Mouse (Mus musculus): ENCODE results near the gene Tshz3.

Gene Tshz3

DNA sequence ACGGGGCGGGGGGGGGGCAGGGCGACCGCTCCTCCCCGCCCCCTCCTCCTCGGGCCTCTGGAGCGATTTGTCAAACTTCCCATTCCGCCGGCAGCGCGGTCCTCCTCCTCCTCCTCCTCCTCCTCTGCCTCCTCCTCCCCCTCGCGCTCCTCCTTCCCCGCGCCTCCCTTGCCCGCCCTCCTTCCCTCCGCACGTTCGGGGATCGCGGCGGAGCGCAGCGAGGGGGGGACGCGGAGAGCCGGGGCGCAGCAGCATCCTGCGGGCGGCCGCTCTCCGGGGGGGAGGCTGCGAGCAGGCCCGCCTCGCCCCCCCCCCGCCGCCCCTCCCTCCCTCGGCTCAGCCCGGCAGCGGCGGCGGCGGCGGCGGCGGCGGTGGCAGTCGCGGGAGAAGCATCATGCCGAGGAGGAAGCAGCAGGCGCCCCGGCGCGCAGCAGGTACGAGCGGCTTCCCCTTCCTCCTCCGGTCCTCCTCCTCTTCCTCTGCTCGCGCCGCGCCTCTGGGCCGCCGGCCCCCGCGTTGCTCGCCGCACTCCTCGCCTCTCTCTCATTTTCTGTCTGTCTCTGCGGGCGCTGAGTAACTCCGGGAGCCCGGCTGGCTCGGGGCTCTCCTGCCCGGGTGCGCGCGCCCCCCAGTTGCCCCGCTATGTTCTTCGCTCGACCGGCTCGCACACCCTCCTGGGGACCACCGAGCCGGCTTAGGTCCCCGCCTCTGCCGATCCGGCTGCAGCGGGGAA lies at the start of gene Tshz3:
Gene Tshz3, plus strand, starts transcription at position 263 of the 733 bp plus-strand sequence.
- DNase-seq (ENCODE audit: low read depth, low spot score): peak; percentile 32

DNA sequence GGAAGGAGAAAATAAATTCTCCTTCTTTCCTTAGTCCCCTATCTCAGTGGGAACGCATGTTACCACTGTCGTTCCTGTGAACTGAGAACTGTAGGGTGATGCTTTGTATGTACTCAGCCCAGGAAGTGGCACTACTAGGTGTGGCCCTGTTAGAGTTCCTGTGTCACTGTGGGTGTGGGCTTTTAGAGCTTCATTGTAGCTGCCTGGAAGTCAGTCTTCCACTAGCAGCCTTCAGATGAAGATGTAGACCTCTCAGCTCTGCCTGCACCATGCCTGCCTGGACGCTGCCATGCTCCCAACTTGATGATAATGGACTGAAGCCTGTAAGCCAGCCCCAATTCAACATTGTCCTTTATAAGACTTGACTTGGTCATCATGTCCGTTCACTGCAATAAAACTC lies 42.0 kb upstream of the Tshz3 start:
- no peak for DNase-seq (ENCODE audit: low read depth, low spot score)

DNA sequence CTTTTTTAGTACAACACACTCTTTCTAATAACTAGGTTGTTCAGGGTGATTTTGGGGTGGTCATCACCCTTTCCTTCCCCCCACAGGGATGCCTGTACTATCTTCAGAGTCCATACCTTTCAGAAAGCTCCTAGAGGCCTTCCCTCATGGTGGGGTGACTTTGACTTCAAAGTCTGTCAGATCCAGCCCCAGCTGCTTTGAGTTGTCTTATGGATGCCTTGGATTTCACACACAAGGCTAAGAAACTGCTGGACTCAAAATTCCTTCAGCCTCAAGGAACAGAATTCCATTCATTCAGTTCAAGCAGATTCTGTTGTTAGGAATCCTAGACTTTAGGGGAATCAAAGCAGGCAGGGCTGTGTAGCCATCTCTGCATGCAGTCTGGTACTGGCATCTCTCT lies 41.5 kb upstream of the Tshz3 start:
- no peak for DNase-seq (ENCODE audit: low read depth, low spot score)

DNA sequence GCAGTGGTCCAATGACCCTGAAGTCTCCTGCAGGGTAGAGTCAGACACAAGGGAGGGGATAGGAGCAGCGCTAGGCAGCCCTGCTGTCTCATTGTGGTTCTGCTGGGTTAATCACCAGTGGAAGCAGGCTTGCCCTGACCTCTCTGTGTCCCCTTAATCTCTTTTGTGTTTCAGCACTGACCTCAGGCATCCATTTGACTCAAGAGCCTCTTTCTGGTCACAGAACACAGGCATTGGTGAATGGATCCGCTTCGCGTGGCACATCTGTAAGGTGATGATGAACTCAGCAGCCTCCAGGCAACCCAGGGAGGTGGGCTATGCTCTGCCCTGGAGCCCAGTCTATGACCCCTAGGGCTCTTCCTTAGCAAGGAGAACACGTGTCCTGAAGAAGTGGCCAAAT lies 39.6 kb upstream of the Tshz3 start:
- DNase-seq (ENCODE audit: low read depth, low spot score): no peak

DNA sequence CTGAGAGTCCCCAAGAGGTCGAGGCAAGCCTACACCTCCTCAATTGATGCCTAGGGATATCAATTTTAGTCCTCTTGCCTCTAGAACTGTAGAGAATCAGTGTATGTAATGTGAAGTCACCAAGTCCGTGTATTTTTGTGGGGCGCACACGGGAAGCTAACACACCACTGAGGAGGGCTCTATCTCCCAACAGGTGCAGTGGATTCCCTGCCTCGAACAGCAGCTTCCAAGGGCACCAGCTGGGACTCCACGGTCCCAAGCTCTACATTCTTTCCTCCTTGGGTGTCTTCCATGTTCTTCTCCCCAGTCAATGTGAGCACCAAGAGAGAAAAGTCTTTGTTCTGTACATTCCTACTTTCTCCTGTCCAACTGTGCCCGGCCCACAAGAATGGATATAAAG lies 38.7 kb upstream of the Tshz3 start:
- DNase-seq (ENCODE audit: low read depth, low spot score): no peak

DNA sequence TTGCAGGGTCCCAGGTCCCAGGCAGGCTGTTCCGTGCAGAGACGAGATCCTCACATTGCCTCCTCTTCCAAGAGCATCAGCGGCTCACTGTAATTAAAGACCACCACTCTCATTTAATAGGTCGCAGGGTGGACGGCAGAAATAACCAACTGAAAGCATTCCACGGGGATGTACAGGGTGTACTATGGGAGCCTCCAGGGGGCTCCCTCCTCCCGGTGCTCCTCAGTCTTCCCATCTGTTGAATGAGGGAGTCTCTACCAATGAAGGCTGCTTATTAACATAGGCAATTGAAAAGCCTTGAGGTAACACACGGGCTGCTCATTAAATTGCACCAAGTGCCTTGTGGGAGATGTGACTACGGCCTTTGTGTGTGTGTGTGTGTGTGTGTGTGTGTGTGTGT lies 37.3 kb upstream of the Tshz3 start:
- peak; percentile 64 for DNase-seq (ENCODE audit: low read depth, low spot score)

DNA sequence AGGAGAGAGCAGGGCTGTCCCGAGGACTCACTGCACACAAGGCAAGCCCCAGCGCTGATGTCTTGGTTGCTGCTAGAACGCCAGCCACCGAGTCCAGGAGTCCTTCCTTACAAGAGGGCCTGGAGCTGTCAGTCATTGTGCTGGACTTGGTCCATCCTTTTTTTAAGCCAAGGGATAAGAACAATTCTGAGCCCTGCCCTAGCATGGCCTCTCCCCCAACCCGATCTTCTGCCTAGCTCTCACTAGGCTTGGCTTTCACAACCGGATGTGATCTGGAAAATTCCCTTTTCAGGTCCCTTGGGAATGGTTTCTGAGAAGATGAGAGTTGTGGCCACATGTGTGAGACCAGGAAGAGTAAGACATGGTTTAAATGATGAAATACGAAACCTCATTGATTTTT lies 34.5 kb upstream of the Tshz3 start:
- DNase-seq (ENCODE audit: low read depth, low spot score): no peak

DNA sequence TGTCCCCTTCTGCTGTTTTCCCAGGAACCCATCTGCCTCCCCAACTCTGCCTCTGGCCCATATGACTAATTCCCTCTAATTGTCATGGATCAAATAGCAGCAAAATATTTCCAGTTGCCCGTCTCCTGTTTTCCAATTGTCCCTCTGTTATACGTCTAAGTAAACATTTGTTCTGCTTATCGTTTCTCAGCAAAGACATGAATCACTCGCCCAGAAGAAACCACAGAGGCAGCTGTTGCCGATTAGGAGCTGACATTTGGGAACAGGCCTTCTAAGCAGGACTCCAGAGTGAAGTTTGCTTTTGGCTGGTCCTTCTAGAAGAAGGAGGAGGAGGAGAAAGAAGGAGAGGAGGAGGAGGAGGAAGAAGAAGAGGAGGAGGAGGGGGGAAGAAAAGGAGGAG lies 30.2 kb upstream of the Tshz3 start:
- DNase-seq (ENCODE audit: low read depth, low spot score): no peak

DNA sequence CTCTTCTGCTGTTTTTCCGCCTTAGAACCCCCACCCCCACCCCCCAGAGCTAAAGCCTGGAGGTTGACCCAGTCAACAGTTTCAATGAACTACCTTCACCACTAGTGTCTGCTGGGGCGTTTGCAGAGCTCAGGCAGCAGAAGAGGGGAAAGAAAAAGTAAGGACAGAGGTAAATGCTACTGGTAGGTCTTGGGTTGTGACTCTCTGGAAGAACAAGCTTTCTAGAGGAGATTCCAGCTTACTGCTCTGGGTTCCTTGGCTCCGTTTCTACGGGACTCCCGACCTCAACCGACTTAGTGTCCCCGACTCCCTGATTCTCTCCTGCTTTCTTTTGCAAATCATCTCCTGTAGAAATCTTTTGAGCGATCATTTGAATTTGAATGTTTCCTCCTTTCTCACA lies 19.9 kb upstream of the Tshz3 start:
- DNase-seq (ENCODE audit: low read depth, low spot score): peak; percentile 90

DNA sequence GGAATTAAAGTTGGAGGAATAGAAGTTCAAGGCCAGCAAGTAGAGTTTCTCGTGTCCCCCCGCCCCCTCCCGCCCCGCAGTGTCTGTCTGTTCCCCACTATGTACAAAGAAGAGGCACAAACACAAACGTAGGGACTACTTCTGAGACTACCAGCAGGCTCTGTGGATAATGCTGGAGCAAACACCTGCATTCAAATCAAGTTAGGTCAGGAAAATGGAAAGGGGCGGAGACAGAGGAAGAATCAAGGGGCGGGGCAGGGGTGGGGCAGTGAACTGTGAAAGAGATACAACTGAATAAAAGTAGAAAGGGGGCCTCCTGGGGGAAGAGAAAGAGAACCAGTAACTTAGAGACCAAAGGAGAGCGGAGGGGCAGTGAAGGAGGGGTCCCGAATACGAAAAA lies 19.4 kb upstream of the Tshz3 start:
- peak; percentile 94 for DNase-seq (ENCODE audit: low read depth, low spot score)

DNA sequence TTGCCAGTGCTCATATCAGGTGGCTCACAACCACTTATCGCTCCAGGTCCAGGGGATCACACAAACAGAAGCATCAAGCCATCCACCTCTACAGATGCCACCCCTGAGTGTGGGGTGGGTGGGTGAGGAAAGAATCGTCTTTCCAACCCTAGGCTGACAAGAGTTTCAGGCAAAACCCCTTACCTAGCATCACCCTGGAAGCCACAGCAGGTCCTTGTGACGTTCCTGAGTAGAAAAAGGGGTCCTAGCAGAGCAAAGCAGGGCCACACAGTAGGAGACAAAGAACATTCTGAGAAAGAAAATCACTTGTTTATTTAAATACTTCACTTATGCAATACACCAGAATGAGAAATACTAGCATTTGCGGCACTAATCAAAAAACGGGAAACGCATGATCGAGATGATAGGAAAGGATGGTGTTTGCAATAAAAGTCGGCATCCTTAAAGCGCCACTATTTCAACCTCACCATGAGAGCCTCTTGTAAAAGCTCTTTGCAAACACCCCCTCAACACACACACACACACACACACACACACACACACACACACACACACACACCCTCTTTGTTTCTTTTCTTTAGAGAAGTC lies 18.8 kb upstream of the Tshz3 start:
- DNase-seq (ENCODE audit: low read depth, low spot score): no peak

DNA sequence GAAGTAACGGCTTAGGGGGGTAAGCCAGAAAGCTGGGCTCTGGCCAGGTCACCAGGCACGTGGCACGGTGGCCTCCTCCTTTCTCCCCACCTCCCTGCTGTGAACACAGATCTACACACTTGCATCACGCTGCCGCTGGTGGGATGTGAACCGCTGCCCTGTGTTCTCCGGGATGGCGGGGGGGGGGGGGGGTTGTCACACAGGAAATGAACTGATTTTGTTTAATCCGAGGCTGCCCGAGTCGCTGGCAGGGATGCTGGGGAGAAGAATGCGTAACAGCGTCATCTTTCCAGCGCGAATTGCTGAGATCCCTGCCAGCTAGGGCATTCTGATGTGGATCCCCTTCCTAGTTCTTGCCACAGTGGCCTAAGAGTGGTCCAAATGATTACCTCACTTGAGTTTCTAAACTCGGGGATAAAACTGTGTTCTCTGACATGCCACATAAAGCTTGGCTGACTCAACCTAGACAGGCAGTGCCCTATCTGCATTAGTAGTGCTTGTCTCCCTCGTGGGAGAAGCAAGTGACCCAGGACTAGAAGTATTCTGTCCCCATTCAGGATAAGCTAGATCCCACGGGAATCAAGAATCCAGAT lies 18.0 kb upstream of the Tshz3 start:
- no peak for DNase-seq (ENCODE audit: low read depth, low spot score)

DNA sequence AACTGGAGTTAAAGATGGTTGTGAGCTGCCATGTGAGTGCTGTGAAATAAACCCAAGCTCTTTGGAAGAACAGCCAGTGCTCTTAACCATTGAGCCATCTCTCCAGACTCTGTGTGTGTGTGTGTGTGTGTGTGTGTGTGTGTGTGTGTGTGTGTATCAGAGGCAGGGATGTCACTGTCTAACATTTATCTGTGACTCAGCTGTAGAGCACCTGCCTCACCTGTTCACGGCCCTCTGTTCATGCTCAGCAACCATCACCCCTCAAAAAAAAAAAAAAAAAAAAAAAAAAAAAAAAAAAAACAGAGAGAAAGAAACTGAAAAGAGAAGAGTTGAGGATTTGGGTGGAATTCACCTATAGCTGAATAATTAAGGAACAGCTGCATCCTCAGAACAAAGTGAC lies 10.4 kb upstream of the Tshz3 start:
- no peak for DNase-seq (ENCODE audit: low read depth, low spot score)

DNA sequence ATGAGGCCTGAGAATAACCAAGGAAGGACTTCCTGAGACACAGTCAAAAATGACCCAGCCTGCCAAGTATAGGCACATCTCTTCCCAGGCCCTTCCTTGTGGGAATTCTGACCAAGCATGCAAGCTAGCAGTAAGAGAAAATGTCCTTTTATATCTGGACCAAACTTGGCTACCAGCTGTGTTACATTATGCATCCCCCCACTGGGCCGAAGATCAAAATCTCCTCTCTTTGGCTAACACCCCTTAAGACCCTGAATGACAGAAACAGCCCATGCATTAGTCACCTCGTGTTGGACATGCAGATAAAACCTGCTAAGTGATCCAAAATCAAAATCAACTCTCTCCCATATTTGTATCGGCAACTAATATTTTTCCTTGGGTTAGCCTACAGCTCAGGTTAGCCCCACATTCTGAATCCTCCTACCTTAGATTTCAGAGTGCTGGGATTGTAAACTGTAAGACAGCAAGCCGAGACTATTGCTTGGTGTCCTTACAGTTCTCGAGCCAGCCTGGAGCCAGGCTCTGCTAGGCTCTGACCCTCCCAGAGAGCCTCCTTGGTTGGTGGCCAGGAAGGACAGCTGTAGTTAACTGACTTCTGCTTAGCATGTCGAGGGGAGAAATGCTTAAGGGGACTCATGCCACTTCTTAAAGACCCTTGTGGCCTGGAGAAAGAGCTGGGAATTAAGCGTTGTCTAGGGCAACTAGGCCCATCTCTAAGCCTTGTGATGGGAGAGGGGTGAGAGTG lies 8.7 kb upstream of the Tshz3 start:
- DNase-seq (ENCODE audit: low read depth, low spot score): no peak

DNA sequence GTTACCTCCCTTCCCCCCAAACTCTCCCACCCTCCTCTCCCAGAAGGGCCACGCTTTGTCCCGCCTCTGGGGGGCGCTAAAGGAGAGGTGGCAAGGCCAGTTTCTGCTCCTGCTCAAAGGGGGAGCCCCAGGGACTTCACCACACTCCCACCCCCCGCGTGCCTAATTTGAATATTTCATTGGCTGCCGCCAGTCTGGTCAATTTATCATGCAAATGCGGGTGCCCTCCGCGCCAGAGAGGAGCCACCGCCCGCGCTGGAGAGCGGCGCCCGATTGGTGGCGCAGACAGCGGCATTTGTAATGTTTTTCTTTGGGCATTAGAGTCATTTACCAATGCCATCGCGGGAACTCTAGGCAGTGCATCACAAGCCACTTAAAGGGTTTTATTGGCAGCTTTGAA lies 7.4 kb upstream of the Tshz3 start:
- peak; percentile 85 for DNase-seq (ENCODE audit: low read depth, low spot score)

DNA sequence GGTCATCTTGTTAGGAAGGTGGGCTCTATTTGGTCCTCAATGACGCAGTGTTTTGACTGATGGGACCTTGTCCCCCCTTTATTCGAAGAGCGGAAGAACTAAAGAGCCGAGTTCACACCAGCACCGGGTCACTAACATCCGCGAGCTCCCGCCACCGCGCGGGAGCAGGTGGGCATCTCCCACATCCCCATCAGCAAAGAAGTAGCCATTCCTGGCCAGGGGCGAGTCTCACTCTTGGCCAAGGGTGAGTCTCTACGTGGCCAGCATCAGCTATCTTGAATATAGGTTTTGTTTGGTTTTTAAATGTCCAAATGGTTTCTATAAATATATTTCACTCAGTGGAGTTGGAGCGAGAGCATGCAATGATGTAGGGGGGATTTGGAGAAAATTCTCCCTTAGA lies 6.3 kb upstream of the Tshz3 start:
- DNase-seq (ENCODE audit: low read depth, low spot score): no peak

DNA sequence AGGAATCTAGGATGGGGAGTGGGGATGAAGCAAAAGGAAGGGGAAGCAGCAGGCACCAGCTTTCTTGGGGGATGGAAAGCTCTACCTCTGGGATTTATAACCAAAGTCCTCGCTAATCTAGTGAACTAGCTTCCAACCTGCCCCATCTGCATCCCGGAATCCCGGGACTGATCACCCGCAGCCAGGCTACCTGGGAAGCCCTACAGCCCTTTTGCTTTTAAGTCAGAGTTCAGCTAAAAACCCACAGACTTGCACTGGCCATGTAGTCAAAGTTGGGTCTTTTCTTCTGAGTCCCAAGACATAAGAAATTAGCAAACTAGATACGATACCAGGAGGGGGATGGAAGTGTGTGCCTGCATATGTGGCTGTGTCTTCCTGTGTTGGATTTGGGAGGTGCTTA lies 5.5 kb upstream of the Tshz3 start:
- no peak for DNase-seq (ENCODE audit: low read depth, low spot score)

DNA sequence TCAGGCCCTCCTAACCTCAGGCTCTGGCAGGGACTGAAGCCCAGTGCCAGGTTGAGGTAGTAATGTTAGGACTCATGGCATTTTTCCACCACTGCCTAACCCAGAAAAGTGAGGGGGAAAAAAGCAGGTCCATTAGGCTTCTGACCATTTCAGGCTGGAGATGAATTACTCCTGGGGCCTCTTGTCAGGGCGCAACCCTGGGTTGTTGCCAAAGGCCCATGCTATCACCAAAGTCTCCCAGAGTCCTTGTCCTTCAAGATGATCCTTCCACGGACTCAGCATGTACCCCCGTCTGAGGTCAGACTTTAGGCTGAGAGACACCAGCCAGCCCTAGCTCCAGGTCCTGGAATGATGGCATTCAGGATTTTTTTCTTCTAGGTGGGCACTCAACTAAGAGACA lies 4.8 kb upstream of the Tshz3 start:
- DNase-seq (ENCODE audit: low read depth, low spot score): no peak

DNA sequence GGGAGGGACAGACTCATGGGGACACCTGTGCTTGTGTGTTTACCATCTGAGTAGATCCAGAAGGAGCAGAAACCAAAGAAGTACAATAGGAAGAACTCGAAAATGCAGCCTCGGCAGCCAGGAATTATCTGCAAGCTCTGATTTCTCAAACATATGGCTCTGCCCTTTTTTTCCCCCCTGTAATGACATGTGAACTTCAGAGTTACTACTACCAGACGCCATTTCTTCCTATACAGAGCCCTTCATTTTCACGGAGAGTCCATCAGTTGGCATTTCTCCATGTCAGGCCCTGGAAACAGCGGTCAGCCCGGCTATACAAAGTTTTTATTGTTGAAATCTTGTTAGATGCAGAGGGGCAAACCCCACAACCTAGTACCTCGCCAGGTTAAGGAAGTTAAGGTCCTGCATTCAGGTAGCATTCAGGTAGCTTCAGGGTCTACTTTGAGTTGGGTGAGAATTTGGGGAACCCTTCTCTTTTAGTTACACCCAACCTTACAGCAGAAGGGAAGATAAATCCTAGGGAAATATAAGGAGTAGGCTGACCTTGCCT lies 3.2 kb upstream of the Tshz3 start:
- DNase-seq (ENCODE audit: low read depth, low spot score): no peak

DNA sequence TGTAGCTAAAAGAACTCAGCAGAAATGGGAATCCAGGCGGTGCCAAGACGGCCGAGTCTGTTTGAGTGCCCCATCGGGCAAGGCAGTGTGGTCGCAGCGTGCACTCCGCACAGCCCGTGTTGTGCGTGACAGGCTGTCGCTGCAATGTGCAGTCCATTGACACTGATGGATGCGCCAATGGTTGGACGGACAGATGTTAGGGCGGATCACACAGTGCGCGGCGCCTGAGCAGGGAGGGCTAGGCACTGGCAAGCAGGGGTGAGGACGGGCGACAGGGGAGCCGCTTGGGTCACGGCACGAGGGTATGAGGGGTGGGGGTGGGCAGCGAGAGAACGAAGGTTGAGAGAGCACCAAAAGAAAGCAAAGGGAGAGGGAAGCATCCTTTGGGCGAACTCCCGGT lies 2.6 kb upstream of the Tshz3 start:
- peak; percentile 45 for DNase-seq (ENCODE audit: low read depth, low spot score)

DNA sequence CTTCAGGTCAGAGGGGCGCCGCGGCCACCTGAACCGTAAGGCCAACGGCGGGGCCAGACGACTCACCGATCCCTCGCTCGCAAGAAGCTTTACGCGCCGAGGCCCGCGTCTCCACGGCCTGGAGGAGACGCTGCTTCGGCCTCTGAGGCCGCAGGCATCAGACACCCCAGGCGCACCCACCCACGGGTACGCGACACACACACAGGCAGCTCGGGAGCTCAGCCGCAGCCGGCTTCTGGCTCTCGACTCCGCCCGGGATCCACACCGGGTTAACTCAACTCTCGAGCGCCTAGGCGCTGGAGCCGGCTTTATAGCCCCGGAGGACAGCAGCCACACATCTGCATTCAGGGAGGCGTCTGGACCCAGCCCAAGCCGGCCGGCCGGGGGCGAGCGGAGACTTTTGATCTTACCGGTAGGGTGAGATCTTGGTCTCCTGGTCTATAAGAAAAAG lies 2.1 kb upstream of the Tshz3 start:
- peak; percentile 77 for DNase-seq (ENCODE audit: low read depth, low spot score)

DNA sequence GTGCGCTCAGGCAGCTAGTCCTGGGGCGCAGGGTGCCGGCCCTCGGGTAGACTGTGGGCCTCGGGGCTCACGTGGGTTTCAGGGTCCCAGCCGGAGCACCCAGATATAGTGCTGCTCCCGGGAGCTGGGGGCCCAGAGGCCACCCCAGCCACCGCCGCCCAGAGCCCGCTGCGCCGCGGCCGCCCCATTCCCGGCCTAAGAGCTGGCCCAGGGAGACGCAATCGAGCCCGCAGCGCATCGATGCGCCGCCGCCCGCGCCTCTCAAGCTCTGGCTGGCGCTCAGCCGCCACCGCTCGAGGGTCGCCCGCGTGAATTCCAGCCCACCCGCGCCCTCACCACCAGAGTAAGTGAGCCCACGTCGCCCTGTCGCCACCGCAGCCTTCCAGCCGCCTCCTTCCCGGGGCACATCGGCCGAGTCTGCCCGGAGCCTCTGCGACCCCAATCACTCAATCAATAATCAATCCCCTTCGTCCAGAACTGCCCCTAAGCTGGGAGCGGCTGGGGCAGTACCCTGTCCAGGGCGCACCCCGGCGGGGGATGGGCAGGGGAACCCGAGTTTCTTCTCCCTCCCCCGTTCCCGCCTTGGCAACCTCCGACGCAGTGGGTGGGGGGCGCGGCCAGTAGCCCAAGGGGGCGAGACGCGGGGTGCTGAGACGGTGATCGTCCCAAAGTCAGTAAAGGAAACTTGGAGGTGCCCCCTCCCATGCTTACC lies 1.4 kb upstream of the Tshz3 start:
- DNase-seq (ENCODE audit: low read depth, low spot score): peak; percentile 72

Data from R1 (cell line).